Mouse (Mus musculus) kidney, postnatal 14 days (tissue): ENCODE data around the gene Lrrc25.
A peak's percentile ranks its signal among the peaks of the same experiment; 100 is the strongest.

Experiments used
- DNase-seq: peaks from one replicate; pipeline ENCODE4 v3.0.0; 2022; ENCODE audit warnings: mixed read lengths

The Lrrc25 gene

GRCm38 (mm10) chr8:70649324-70649723, 33.4 kb downstream of the Lrrc25 start:
- DNase-seq = peak; percentile 94

DNA sequence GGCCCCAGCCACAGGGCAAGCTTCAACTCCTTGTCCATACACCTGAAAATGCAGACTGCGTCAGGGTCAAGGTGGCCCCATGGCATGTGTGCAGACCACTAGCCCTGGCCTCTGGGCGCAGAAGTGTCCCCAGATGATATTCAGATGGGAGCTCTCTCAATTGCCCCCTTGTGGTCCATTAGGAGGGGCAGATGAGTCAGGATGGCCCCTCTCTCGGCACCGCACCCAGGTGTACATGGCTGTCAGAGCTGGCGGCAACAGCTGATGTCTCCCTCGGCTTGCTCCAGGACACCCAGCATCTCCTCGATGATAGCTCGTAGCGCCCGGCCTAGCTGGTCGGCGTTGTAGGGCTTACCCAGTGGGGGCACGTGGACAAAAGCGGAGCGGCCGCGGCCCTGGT, 34.4 kb downstream of the Lrrc25 start:
- DNase-seq = no peak

- DNase-seq = peak; percentile 89
These were observed 37.3 kb downstream of the Lrrc25 start for GRCm38 (mm10) chr8:70653226-70653625.

GRCm38 (mm10) chr8:70654121-70654520, 38.2 kb downstream of the Lrrc25 start:
- no peak for DNase-seq

DNA sequence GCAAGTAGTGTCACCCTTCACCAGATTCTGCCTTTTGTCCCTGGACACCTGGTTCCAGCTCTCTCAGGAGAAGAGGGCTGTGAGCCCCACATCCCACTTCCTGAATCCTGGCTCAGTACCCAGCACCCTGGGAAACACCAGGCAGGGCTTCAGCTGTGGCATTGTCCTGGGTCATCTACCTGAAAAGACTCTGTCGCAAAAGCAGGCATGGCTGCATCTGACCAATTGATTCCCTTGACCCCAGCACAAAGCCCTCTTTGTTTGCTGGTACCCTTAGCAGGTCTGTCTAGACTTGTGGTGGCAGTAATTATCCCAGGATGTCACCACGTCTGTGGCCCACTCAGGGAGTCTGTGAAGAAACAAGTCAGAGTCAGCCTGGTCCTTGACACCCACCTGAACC, 39.5 kb downstream of the Lrrc25 start:
- no peak for DNase-seq

GRCm38 (mm10) chr8:70656193-70656790, 40.3 kb downstream of the Lrrc25 start:
- no peak for DNase-seq

DNA sequence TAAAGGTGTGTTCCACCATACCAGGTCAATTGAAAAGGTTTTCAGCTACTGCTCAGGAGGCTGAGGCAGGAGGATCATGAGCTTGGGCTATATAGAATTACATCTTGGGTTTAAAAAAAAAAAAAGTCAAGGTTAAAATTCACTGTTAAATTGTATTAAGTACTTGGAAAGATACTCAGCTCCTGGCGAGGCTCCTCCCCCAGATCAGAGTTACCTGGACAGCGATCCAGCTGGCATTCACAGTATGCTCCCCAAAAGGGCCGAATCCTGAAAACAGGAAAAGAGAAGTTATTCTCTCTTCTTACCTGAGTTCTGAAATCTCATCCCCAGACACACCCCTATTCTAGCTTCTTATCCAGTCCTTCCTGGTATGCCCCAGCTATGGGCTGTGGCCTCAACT, 41.3 kb downstream of the Lrrc25 start:
- DNase-seq = no peak

GRCm38 (mm10) chr8:70657739-70658138, 41.8 kb downstream of the Lrrc25 start:
- DNase-seq = no peak

GRCm38 (mm10) chr8:70658897-70659603, 43.1 kb downstream of the Lrrc25 start:
- peak; percentile 62 for DNase-seq

DNA sequence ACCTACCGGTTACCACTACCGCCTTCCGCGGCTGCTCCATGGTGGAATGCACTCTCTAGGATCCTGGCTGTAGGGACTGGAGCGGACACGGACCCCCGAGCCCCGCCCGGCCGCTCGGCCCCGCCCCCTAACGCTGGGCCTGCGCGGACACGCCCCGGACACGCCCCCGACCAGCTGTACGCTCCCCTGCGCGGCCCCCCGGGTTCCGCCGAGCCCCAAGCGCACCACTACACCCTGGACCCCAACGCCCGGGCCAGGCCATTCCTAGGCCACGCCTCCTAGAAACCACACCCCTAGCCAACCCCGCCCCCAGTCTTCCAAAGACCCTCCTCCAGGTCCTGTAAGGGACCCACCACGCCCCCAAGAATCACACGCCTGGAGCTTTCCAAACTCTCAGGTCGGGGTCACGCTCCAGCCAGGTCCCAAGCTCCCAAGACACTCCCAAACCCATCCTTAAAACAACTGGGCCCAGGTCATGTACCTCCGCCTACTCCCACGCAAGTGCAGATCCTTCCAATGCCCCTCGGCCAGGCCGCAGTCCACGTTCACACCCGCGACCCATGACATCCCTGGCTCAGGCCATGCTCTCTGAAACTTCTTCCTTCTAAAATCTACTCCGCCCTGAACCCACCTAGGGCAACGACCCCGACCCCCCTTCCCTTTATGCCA, 43.8 kb downstream of the Lrrc25 start:
- DNase-seq = peak; percentile 97

DNA sequence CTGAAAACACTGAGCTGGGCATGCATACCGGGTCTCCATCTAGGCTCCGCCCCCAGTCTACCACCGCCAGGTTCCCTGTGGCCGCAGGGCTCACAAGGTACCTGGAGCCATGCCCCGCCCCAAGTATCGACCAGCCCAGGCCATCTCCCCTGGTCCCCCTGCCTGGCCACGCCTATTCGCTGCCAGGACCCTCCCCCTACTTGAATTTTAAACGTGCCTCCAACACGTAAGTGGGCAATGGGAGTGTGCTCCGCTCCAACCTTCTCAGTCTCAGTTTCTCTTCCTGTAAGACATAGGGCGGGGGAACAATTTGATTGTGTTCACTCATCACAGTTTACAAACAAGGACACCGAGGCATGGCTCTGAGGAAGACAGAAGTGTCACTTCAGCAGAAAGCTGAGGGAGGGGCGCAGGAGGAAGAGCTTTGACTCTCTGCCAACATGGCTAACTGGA, 44.3 kb downstream of the Lrrc25 start, which contains the start of gene Pgpep1:
TSS of gene Pgpep1 (minus strand) at position 116 of the 453 bp plus-strand sequence.
- peak; percentile 68 for DNase-seq

DNA sequence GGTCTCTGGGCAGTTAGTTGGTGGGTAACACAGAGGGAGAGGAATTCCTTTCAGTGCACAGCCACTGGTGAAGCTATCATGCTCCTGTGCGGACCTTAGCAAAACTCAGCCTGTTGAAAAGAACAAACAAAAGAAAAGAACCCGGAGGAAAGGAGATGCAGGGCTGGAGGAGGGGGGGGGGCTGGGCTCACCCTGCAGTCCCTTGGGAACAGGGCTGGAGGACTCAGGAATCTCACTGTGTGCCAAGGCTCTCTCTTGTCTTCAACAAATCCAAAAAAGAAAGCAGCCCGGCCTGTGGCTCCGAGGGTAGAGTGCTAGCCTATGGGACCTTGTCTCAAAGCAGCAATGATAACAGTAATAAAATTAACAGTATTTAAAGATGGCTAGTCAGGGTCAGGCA, 47.7 kb downstream of the Lrrc25 start:
- DNase-seq = no peak

DNA sequence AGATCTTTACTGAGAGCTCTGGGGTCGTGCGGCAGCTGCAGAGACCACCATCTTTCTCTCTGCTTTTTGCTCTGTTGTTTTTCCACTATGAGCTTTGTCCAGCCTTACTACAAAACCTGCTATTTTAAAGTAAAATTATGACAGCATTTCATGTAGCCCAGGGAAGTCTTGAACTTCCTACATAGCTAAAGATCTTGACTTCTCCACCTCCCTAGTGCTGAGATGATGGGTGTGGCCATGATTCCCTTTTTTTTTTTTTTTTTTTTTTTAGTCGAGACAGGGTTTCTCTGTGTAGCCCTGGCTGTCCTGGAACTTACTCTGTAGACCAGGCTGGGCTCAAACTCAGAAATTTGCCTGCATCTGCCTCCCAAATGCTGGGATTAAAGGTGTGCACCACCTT, 48.7 kb downstream of the Lrrc25 start:
- no peak for DNase-seq

DNA sequence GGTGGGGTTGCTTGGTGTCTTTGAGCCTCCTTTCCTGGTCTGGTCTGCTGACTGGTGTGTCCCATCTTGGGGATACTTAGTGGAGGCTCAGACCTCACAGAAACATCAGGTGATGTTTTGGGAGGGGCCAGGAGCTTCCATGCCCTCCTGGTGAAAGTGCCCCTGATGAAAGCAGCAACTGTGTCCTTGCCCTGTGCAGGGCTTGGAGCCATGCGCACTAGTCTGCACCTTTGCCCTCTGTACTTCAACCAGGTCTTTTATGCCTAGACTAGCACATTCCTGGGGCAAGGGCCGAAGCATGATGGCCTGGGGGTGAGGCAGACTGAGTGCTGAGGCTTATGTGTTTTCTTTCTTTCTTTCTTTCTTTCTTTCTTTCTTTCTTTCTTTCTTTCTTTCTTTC, 49.6 kb downstream of the Lrrc25 start:
- DNase-seq = peak; percentile 87

DNA sequence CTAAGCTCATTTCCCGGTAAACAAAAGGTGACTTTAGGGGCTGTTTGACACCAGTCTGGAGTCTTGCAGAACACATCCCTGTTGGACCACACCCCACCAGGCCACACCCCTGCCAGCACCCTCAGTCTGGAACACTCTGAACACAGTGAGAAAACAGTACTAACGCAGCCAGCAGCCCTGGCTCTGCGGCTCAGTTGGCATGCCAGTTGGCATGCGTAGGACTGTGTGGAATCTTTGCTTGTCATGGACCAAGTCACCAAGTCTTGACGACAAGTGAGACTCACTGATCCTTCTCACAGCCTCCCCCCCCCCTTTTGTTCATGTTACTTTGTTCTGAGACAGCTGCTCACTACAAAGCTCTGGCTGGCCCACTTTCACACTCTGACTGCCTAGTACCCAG, 51.1 kb downstream of the Lrrc25 start:
- peak; percentile 57 for DNase-seq
